Mouse (Mus musculus): ENCODE measurements around the gene Kpnb1. TPM values are rescaled to one million over a fixed set of nuclear protein-coding genes. Genes with fewer than 3 reads are reported as not detected.

The Kpnb1 gene
- polyA plus RNA-seq, 1 experiment: 129 TPM

- no peak for TF ChIP-seq POLR2A (IDR thresholded peaks at IDR 0.05; ENCODE audit: borderline replicate concordance, extremely low read depth, insufficient read depth, insufficient read length, poor library complexity, severe bottlenecking)
- TF ChIP-seq CTCF (IDR thresholded peaks at IDR 0.05; ENCODE audit: borderline replicate concordance, extremely low read depth, insufficient read depth, insufficient read length): no peak
- DNase-seq (ENCODE audit: low read depth): no peak
These were observed 48.4 kb downstream of the Kpnb1 start for GRCm38 (mm10) chr11:97139256-97139655.

- peak; percentile 71 for DNase-seq (ENCODE audit: low read depth)
- TF ChIP-seq CTCF (IDR thresholded peaks at IDR 0.05; ENCODE audit: borderline replicate concordance, extremely low read depth, insufficient read depth, insufficient read length): no peak
- 0 out of 2 replicates have a peak, but pooled peaks have one; percentile 16 for TF ChIP-seq POLR2A (IDR thresholded peaks at IDR 0.05; ENCODE audit: borderline replicate concordance, extremely low read depth, insufficient read depth, insufficient read length, poor library complexity, severe bottlenecking)
These were observed 49.0 kb downstream of the Kpnb1 start for GRCm38 (mm10) chr11:97138554-97139226.

GRCm38 (mm10) chr11:97133270-97133669, 54.4 kb downstream of the Kpnb1 start:
- TF ChIP-seq POLR2A (IDR thresholded peaks at IDR 0.05; ENCODE audit: borderline replicate concordance, extremely low read depth, insufficient read depth, insufficient read length, poor library complexity, severe bottlenecking): no peak
- no peak for TF ChIP-seq CTCF (IDR thresholded peaks at IDR 0.05; ENCODE audit: borderline replicate concordance, extremely low read depth, insufficient read depth, insufficient read length)
- DNase-seq (ENCODE audit: low read depth): no peak

GRCm38 (mm10) chr11:97132185-97132584, 55.5 kb downstream of the Kpnb1 start:
- no peak for TF ChIP-seq POLR2A (IDR thresholded peaks at IDR 0.05; ENCODE audit: borderline replicate concordance, extremely low read depth, insufficient read depth, insufficient read length, poor library complexity, severe bottlenecking)
- TF ChIP-seq CTCF (IDR thresholded peaks at IDR 0.05; ENCODE audit: borderline replicate concordance, extremely low read depth, insufficient read depth, insufficient read length): no peak
- DNase-seq (ENCODE audit: low read depth): no peak

- TF ChIP-seq POLR2A (IDR thresholded peaks at IDR 0.05; ENCODE audit: borderline replicate concordance, extremely low read depth, insufficient read depth, insufficient read length, poor library complexity, severe bottlenecking): no peak
- TF ChIP-seq CTCF (IDR thresholded peaks at IDR 0.05; ENCODE audit: borderline replicate concordance, extremely low read depth, insufficient read depth, insufficient read length): no peak
These were observed 56.0 kb downstream of the Kpnb1 start for GRCm38 (mm10) chr11:97131683-97132082.

GRCm38 (mm10) chr11:97130318-97130717, 57.4 kb downstream of the Kpnb1 start:
- no peak for DNase-seq (ENCODE audit: low read depth)
- no peak for TF ChIP-seq CTCF (IDR thresholded peaks at IDR 0.05; ENCODE audit: borderline replicate concordance, extremely low read depth, insufficient read depth, insufficient read length)
- TF ChIP-seq POLR2A (IDR thresholded peaks at IDR 0.05; ENCODE audit: borderline replicate concordance, extremely low read depth, insufficient read depth, insufficient read length, poor library complexity, severe bottlenecking): no peak

More at GRCm38 (mm10) chr11:97131683-97132082, 56.0 kb downstream of the Kpnb1 start:
- no peak for DNase-seq (ENCODE audit: low read depth)

- no peak for DNase-seq (ENCODE audit: low read depth)
- TF ChIP-seq CTCF (IDR thresholded peaks at IDR 0.05; ENCODE audit: borderline replicate concordance, extremely low read depth, insufficient read depth, insufficient read length) (no peak), POLR2A (IDR thresholded peaks at IDR 0.05; ENCODE audit: borderline replicate concordance, extremely low read depth, insufficient read depth, insufficient read length, poor library complexity, severe bottlenecking) (no peak)
These were observed 58.7 kb downstream of the Kpnb1 start for GRCm38 (mm10) chr11:97128956-97129355.

- TF ChIP-seq CTCF (IDR thresholded peaks at IDR 0.05; ENCODE audit: borderline replicate concordance, extremely low read depth, insufficient read depth, insufficient read length) (no peak), POLR2A (IDR thresholded peaks at IDR 0.05; ENCODE audit: borderline replicate concordance, extremely low read depth, insufficient read depth, insufficient read length, poor library complexity, severe bottlenecking) (no peak)
- no peak for DNase-seq (ENCODE audit: low read depth)
These were observed 60.0 kb downstream of the Kpnb1 start for GRCm38 (mm10) chr11:97127470-97128223.

- peak; percentile 60 for DNase-seq (ENCODE audit: low read depth)
- no peak for TF ChIP-seq CTCF (IDR thresholded peaks at IDR 0.05; ENCODE audit: borderline replicate concordance, extremely low read depth, insufficient read depth, insufficient read length)
- no peak for TF ChIP-seq POLR2A (IDR thresholded peaks at IDR 0.05; ENCODE audit: borderline replicate concordance, extremely low read depth, insufficient read depth, insufficient read length, poor library complexity, severe bottlenecking)
These were observed 60.8 kb downstream of the Kpnb1 start for GRCm38 (mm10) chr11:97126645-97127468.

GRCm38 (mm10) chr11:97124266-97125036, 63.2 kb downstream of the Kpnb1 start:
- TF ChIP-seq CTCF (IDR thresholded peaks at IDR 0.05; ENCODE audit: borderline replicate concordance, extremely low read depth, insufficient read depth, insufficient read length): no peak
- no peak for TF ChIP-seq POLR2A (IDR thresholded peaks at IDR 0.05; ENCODE audit: borderline replicate concordance, extremely low read depth, insufficient read depth, insufficient read length, poor library complexity, severe bottlenecking)

More at GRCm38 (mm10) chr11:97124266-97125036, 63.2 kb downstream of the Kpnb1 start:
- no peak for DNase-seq (ENCODE audit: low read depth)
